Mouse (Mus musculus) hindbrain, embryonic 13.5 days (tissue): Measurements from ENCODE around the gene Cks1b. TPM values are rescaled to one million over a fixed set of nuclear protein-coding genes. Genes with fewer than 3 reads are reported as not detected.
"Not testable (repeated sequence)": the region's sequence is repeated elsewhere in the genome, so short reads cannot be mapped to it uniquely, and the experiment has no call there.

Source experiments
- ATAC-seq: fragments of 200-750 bp; cut with Nextera tagmentation; 2 replicates; pipeline ENCODE4 v1.8.0; 2017; ENCODE audit warnings: moderate TSS enrichment; ENCODE audit not compliant: low FRiP score
- H3K27ac ChIP-seq: fragments of 300-500 bp; sonication (generic); 2 replicates; pipeline ENCODE4 v1.5.1; 2015; ENCODE audit warnings: inconsistent platforms, mild to moderate bottlenecking, moderate library complexity
- H3K27me3 ChIP-seq: fragments of 300-500 bp; sonication (generic); 2 replicates; pipeline ENCODE4 v1.6.1; 2015; ENCODE audit warnings: mild to moderate bottlenecking, inconsistent platforms
- H3K36me3 ChIP-seq: fragments of 300-500 bp; sonication (generic); 2 replicates; pipeline ENCODE4 v1.6.1; 2015; ENCODE audit warnings: mild to moderate bottlenecking, inconsistent platforms
- H3K4me1 ChIP-seq: fragments of 300-500 bp; sonication (generic); replicated peaks from 2 replicates; pipeline ENCODE4 v1.6.1; 2015; ENCODE audit warnings: inconsistent platforms
- H3K4me2 ChIP-seq: fragments of 300-500 bp; sonication (generic); 2 replicates; pipeline ENCODE4 v1.6.1; 2015; ENCODE audit warnings: inconsistent platforms, mild to moderate bottlenecking, moderate library complexity
- H3K4me3 ChIP-seq: fragments of 300-500 bp; sonication (generic); 2 replicates; pipeline ENCODE4 v1.5.1; 2015; ENCODE audit warnings: mild to moderate bottlenecking, inconsistent platforms
- H3K9ac ChIP-seq: fragments of 300-500 bp; sonication (generic); 2 replicates; pipeline ENCODE4 v1.6.1; 2015; ENCODE audit warnings: mild to moderate bottlenecking, inconsistent platforms
- H3K9me3 ChIP-seq: fragments of 300-500 bp; sonication (generic); 2 replicates; pipeline ENCODE4 v1.6.1; 2016; ENCODE audit warnings: inconsistent platforms
- WGBS: fragments of 180-500 bp; shearing (Covaris S2); methylation state at CpG from one replicate; pipeline ENCODE4 v1.1.7; 2015; 5-methylcytosine and 5-hydroxymethylcytosine counted together
- polyA plus RNA-seq: library from polyadenylated mRNA; unstranded; fragments of >200 nt; fragmentation: Nextera tagmentation; extraction: Ambion mirVana; gene quantifications from 2 replicates; pipeline ENCODE4 v1.2.1, GENCODE M21; 2015

The Cks1b gene
- polyA plus RNA-seq, 1 experiment from 2014 or later: 116 TPM

DNA sequence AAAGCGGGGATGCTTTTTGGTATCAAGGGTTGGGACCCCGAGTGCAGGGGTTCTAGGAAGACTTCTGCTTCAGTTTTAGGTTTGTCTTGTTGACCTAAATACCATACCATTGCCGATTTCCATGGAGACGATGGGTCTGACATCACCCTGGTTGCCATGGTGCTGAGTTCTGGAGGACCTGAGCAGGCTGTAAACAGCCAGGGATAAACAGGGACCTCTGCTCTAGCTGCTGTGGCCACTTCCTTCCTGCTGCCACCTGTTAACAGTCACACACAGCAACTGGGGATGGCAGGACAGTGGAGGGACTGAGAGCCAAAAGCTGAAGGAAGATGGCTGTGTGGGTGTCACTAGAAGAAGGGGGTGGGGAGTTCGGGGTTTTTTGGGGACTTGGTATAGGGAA is 19.1 kb upstream of the Cks1b start:
- no peak overlapping the region for H3K27ac ChIP-seq
- peak overlapping the region; percentile 46 for H3K4me2 ChIP-seq
- H3K27me3 ChIP-seq: no peaks in the 10 kb centered on the region
- peaks cover 27% of the 10 kb centered on the region for H3K4me1 ChIP-seq
- H3K9ac ChIP-seq: peak overlapping the region; percentile 51; the same call in 1 of the 2 replicates
- peak overlapping the region; percentile 34 for H3K4me3 ChIP-seq
- H3K36me3 ChIP-seq: peaks cover 28% of the 10 kb centered on the region
- ATAC-seq: no peak
- H3K9me3 ChIP-seq: no peaks in the 10 kb centered on the region
- 26% methylated on average over 5 of the region's 5 CpGs for WGBS

DNA sequence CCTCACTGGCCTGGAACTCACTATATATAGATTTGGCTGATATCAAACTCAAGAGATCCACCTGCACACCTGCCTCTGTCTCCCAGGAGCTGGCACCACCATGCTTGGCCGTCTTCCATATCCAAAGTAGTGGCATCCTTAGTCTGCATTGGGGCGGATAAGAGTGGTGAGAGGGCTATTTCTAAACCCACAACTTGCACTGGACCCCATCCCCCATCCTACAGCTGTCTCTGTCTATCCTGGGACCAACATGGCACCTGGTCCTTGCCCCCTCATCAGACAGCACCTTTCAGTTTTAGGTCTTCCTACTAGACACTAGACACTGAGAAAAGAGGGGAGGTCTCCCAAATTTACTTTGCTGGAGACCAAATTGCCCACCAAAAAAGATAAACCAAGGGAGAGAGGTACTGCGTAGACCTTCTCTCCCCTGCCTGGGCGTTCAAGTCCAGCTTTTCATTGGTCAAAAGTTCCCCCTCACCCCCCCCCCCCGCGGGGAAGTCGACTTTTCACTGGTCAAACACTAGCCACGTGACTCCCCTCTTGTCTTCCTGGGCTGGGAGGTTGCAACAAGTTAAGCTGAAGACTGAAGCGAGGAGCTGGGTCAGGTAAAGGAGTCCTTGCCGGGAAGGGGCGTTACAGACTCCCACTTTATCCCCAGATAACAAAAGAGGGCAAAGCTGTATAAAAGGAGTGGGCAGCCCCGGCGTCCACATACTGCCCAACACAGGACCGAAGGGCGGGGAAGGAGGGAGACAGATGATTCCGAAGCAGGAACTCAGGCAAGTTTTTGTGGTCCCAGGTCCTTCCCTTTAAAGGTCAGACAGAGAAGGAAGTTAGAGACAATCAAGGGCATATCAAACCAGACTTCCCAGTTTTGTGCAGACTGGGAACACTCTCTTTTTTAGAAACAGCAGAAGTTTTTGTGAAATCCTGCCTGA is 18.3 kb upstream of the Cks1b start, which contains the start of gene Pbxip1:
Pbxip1 (plus strand) TSS at position 531 of the 938 bp plus-strand sequence.
- ATAC-seq: peak; percentile 64

DNA sequence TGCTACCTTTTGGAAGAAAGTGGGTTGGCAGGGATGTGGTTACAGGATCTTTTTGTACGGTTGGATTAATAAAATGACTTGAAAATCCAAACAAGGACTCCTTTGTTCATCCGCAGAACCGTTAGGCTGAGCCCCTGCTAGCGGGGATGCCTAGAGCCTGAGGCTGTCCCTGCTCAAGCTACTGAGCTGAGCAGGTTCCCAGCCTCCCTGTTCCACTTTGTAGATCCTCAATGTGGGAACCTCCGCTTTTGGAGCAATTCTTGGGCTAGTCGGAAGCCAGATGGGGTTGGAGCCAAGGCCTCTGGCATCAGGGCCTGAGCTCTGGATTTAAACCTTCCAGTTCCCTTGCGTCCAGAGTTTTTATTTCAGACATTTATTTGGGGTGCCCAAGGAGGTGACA is 16.9 kb upstream of the Cks1b start:
- no peak overlapping the region for H3K9ac ChIP-seq
- H3K4me3 ChIP-seq: no peak overlapping the region
- no peak overlapping the region for H3K4me2 ChIP-seq
- 69% methylated on average over 7 of the region's 7 CpGs for WGBS
- H3K27ac ChIP-seq: no peak overlapping the region; the same call in 1 of the 2 replicates
- peaks cover 29% of the 10 kb centered on the region for H3K36me3 ChIP-seq
- no peaks in the 10 kb centered on the region for H3K9me3 ChIP-seq
- H3K27me3 ChIP-seq: no peaks in the 10 kb centered on the region
- peaks cover 44% of the 10 kb centered on the region for H3K4me1 ChIP-seq
- ATAC-seq: no peak

More for the DNA sequence above, 18.3 kb upstream of the Cks1b start, which contains the start of gene Pbxip1:
- H3K4me3 ChIP-seq: peak within 1 kb of the TSS; percentile 34
- no peaks in the 10 kb centered on the region for H3K9me3 ChIP-seq
- H3K27ac ChIP-seq: no peak within 1 kb of the TSS; the same call in 1 of the 2 replicates
- no peaks in the 10 kb centered on the region for H3K27me3 ChIP-seq
- H3K4me1 ChIP-seq: peaks cover 34% of the 10 kb centered on the region
- WGBS: 5% methylated on average over 16 of the region's 16 CpGs
- H3K9ac ChIP-seq: peak within 1 kb of the TSS; percentile 51; the same call in 1 of the 2 replicates
- peaks cover 29% of the 10 kb centered on the region for H3K36me3 ChIP-seq
- peak within 1 kb of the TSS; percentile 46 for H3K4me2 ChIP-seq

DNA sequence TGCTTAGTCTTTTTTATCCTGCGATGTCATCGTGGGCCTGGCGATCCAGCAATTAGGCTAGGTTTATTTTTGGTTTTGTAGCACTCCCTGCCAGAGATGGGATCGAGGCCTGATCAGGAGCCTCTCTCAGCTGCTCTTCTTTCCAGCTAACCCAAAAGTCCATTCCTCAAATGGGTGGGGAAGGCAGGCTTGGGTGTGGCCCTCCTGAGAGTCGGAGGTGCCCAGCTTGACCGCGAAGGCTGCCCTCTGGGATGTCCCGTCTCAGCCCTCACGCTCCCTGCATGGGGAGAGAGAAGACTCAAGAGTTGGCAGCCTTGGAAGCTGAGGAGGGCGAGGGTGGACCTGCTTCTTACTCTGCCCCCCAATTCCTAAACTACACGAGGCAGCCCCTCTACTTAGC is 16.3 kb upstream of the Cks1b start:
- Histone ChIP-seq H3K4me1 (peaks cover 44% of the 10 kb centered on the region), H3K36me3 (peaks cover 29% of the 10 kb centered on the region), H3K27ac (no peak overlapping the region), H3K9me3 (no peaks in the 10 kb centered on the region), H3K9ac (no peak overlapping the region), H3K4me2 (no peak overlapping the region), H3K4me3 (no peak overlapping the region), H3K27me3 (no peaks in the 10 kb centered on the region)
- WGBS: 85% methylated on average over 11 of the region's 11 CpGs
- ATAC-seq: no peak

DNA sequence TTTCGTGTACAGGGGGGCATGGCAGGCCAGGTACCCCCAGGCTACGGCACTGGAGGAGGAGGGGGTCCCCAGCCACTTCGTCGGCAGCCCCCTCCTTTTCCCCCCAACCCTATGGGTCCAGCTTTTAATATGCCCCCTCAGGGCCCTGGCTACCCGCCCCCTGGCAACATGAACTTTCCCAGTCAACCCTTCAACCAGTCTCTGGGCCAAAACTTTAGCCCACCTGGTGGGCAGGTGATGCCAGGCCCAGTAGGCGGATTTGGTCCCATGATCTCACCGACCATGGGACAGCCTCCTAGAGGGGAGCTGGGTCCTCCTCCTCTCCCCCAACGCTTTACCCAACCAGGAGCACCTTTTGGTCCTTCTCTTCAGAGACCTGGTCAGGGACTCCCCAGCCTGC is 14.4 kb upstream of the Cks1b start:
- H3K4me2 ChIP-seq: no peak overlapping the region
- H3K9me3 ChIP-seq: no peaks in the 10 kb centered on the region
- no peak overlapping the region for H3K9ac ChIP-seq
- no peak overlapping the region for H3K4me3 ChIP-seq
- no peak overlapping the region for H3K27ac ChIP-seq
- peaks cover 29% of the 10 kb centered on the region for H3K36me3 ChIP-seq
- WGBS: 91% methylated on average over 8 of the region's 8 CpGs
- no peaks in the 10 kb centered on the region for H3K27me3 ChIP-seq
- peaks cover 41% of the 10 kb centered on the region for H3K4me1 ChIP-seq
- ATAC-seq: no peak

DNA sequence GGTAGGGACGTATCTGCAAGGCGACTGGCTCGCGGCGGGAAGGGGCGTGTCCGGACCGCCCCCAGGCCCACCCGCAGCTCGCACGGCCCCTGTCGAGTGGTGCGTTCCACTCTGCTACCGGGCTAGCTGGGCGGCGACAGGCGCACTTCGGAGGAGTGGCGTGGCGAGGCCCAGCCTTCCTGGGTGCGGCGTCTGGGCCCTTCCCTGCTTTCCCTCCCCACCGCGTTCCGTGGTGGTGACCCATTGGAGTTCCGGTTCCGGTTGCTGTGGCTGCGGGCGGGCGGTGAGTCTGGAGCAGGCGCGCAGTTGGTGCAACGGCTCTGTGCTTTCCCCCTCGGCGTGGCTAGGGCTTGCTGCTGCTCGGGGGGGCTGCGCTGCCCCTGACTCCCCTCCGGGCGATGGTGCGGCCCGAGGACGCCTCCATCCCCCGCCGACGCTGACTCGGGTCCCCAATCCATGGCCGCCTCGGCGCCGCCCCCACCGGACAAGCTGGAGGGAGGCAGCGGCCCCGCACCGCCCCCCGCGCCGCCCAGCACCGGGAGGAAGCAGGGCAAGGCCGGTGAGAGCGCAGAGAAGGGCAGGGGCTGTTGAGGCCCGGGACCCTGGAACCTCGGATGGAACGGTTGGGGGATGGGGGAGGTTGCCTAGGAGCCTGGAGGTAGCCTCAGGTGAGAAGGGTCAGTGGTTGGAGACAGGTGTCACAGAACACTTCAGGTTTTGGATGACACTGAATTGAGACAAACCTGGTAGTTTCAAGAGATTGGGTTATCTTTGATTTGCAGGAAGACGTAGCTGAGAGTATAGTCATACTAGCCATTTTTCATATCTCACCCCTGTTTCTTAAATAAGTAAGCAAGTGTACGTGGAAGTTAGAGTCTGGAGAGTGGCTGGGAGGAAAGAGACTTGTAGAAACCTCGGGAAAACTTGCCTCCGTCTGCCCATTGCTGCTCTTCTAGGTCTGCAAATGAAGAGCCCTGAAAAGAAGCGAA is 12.3 kb upstream of the Cks1b start, which contains the start of gene Pygo2:
Pygo2 (plus strand) TSS at position 44 of the 989 bp plus-strand sequence.
- peak; percentile 98 for ATAC-seq
- Histone ChIP-seq H3K27me3 (no peaks in the 10 kb centered on the region), H3K36me3 (peaks cover 43% of the 10 kb centered on the region), H3K4me2 (peak within 1 kb of the TSS; percentile 87), H3K9ac (peak within 1 kb of the TSS; percentile 97), H3K4me3 (peak within 1 kb of the TSS; percentile 97), H3K27ac (peak within 1 kb of the TSS; percentile 93), H3K9me3 (no peaks in the 10 kb centered on the region), H3K4me1 (peaks cover 26% of the 10 kb centered on the region)
- 3% methylated on average over 63 of the region's 68 CpGs for WGBS

DNA sequence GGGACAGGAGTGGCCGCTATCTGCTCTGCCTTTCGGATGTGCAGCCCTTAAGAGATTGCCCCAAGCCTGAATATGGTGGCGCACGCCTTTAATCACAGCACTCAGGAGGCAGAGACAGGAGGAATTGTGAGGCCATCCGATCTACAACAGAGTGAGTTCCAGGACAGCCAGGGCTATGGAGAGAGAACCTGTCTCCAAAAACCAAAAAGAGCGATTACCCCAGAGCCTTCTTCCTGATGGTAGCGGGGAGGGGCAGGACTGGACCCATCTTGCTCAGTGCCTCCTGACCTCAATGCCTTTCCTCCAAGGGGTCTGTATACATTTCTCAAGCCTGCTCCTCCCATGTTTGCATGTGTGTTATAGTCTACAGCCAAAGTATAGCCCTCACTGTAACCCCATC is 10.8 kb upstream of the Cks1b start:
- Histone ChIP-seq H3K36me3 (peaks cover 38% of the 10 kb centered on the region), H3K4me1 (peaks cover 20% of the 10 kb centered on the region)
- not testable (repeated sequence) for H3K9me3 ChIP-seq, H3K4me3 ChIP-seq, H3K9ac ChIP-seq, H3K27ac ChIP-seq, ATAC-seq, H3K27me3 ChIP-seq, H3K4me2 ChIP-seq
- WGBS: 95% methylated on average over 7 of the region's 7 CpGs

DNA sequence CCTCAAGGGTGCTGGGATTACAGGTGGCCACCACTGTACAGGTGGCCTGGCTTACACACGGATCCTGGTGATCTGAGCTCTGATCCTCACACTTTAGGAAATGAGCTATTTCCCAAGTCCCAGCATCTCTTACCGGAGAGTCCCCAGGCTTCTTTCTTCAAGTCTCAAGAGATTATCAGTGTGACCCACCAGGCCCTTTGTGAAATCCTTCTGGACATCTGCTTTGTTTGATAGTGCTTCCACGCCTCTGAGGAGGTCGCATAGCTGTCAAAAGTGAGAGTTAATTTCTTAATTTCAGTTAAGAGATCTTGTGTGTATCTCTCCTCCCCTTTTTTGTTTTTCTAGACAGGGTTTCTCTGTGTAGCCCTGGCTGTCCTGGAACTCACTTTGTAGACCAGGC is 7.7 kb upstream of the Cks1b start:
- no peak for ATAC-seq
- no peaks in the 10 kb centered on the region for H3K27me3 ChIP-seq
- H3K9ac ChIP-seq: no peak overlapping the region
- peaks cover 19% of the 10 kb centered on the region for H3K36me3 ChIP-seq
- H3K9me3 ChIP-seq: no peaks in the 10 kb centered on the region
- peaks cover 22% of the 10 kb centered on the region for H3K4me1 ChIP-seq
- H3K4me3 ChIP-seq: no peak overlapping the region
- no peak overlapping the region for H3K4me2 ChIP-seq
- WGBS: 86% methylated on average over 4 of the region's 4 CpGs
- no peak overlapping the region for H3K27ac ChIP-seq

DNA sequence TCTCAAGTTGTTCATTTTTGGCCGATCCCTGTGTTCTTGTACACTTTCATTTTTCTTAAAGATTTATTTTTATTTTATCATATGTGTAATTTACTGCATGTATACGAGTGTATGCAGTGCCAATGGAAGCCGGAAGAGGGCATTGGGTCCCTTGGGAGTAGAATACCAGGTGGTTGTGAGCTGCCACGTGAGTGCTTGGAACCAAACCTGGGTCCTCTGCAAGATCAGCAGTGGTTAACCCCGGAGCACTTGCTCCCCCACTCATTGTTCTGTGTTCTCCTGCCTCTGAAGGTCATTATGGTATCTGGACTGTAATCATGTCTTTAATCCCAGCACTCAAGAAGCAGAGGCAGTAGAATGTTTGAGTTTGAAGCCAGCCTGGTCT is 7.0 kb upstream of the Cks1b start:
- WGBS: 89% methylated on average over 5 of the region's 5 CpGs
- no peak for ATAC-seq

DNA sequence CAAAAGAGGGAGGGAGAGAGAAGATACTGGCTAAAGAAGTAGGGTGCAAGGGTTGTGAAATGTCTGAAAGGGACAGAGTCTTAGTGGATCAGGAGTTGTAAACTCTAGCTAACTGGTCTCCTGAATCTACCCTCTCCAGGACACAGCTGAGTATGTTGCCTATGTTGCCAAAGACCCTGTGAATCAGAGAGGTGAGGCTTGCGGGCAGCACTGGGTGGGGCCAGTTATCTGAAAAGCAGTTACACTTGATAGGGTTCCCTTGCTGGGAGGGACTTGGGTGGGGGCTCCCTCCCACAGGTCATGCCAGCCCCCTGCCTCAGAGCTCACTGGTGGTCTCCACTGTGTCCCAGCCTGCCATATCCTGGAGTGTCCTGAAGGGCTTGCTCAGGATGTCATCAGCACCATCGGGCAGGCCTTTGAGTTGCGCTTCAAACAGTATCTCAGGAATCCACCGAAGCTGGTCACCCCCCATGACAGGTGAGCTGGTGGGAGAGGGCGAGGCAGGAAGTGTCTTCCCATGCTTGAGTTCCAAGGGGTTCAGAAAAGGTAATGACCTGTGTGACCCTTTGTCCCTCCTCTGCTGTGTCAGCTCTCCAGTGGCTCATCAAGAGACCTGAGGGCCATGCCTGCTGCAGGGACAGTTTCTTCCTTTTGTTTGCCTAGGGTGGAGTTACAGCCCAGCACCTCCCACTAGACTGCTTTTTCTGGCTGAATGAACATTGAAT is 6.4 kb upstream of the Cks1b start:
- Histone ChIP-seq H3K27me3 (no peaks in the 10 kb centered on the region), H3K4me1 (peaks cover 26% of the 10 kb centered on the region), H3K4me3 (no peak overlapping the region), H3K4me2 (no peak overlapping the region), H3K27ac (no peak overlapping the region), H3K9ac (no peak overlapping the region), H3K9me3 (no peaks in the 10 kb centered on the region), H3K36me3 (peaks cover 19% of the 10 kb centered on the region)
- 88% methylated on average over 5 of the region's 5 CpGs for WGBS
- ATAC-seq: no peak

More for the DNA sequence above, 7.0 kb upstream of the Cks1b start:
- H3K9me3 ChIP-seq: no peaks in the 10 kb centered on the region
- no peak overlapping the region for H3K4me3 ChIP-seq
- H3K27ac ChIP-seq: no peak overlapping the region
- peaks cover 21% of the 10 kb centered on the region for H3K4me1 ChIP-seq
- no peaks in the 10 kb centered on the region for H3K27me3 ChIP-seq
- H3K36me3 ChIP-seq: peaks cover 19% of the 10 kb centered on the region
- H3K9ac ChIP-seq: no peak overlapping the region
- no peak overlapping the region for H3K4me2 ChIP-seq

DNA sequence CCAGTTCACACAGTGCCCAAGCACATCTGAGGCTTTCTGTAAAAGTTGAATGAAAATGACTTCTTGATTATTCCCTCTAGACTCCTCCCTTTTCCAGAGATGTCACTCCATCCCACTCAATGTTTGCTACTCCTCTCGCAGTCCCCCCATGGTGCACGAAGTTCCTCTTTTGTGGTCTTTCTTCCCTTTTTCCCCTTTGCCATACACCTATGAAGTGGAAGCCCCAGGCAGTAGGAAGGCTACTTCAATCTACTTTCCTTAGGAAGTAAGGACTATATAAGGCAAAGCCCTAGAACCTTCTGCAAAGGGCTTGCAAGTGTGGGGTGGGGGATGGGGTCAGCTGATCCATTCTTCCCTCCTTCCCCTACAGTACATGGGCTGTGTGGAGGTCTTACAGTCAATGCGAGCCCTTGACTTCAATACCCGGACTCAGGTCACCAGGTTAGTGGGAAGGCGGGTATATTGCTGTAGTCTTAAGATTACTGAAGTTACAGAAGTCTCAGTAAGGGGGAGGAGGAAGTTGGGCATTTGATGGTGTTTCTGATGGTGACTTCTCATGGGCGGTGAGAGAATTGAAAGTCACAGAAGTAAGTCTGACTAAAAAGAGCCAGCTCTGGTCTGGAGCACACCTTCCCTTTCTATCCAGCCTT is 4.5 kb upstream of the Cks1b start:
- ATAC-seq: no peak
- Histone ChIP-seq H3K27ac (no peak overlapping the region), H3K9me3 (no peaks in the 10 kb centered on the region), H3K4me3 (peak overlapping the region; percentile 38), H3K4me2 (peak overlapping the region; percentile 61), H3K4me1 (peaks cover 34% of the 10 kb centered on the region), H3K9ac (peak overlapping the region; percentile 72; the same call in 1 of the 2 replicates), H3K27me3 (no peaks in the 10 kb centered on the region), H3K36me3 (peaks cover 19% of the 10 kb centered on the region)
- 61% methylated on average over 6 of the region's 6 CpGs for WGBS
